Mouse (Mus musculus): ENCODE data around the gene Osr1. TPM values are rescaled to one million over a fixed set of nuclear protein-coding genes. Genes with fewer than 3 reads are reported as not detected.

Osr1 gene
- total RNA-seq, 2 experiments from 2014 or later: not detected

GRCm38 (mm10) chr12:9584366-9585084 lies 14.6 kb downstream of the Osr1 start:
- ATAC-seq (replicated peaks; ENCODE audit: low FRiP score, low TSS enrichment, poor library complexity, severe bottlenecking): no peak

- ATAC-seq (replicated peaks; ENCODE audit: low FRiP score, low TSS enrichment, poor library complexity, severe bottlenecking): no peak
Observed at GRCm38 (mm10) chr12:9585085-9585453, 15.2 kb downstream of the Osr1 start.

- no peak for ATAC-seq (replicated peaks; ENCODE audit: low FRiP score, low TSS enrichment, poor library complexity, severe bottlenecking)
Observed at GRCm38 (mm10) chr12:9587732-9588131, 17.8 kb downstream of the Osr1 start.

DNA sequence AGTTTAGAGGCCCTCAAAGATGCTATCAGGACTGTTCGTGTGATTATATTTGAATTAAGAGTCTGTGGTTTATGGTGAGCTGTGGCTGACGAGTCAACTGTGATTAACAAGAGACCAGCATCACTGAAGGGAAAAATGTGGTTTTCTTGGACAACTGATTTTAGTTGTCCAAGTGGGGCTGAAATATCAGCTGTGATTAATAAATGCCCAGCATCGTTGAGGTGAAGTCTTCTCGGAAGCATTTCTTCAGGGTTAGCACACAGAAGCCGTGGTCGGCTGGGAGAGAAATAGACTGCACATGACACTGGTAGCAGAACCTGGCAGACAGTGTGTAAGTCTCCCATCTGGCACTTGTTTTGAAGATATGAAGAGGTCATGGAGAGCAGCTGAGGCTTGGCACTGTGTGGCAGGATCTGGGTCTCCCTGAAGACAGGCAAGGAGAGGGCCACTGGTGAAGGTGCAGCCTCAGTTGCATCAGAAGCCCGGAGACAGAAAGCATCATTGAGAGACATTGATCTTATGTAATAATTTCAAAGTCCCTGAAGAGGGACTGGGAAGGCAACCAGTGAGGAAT lies 19.7 kb downstream of the Osr1 start:
- no peak for ATAC-seq (replicated peaks; ENCODE audit: low FRiP score, low TSS enrichment, poor library complexity, severe bottlenecking)

DNA sequence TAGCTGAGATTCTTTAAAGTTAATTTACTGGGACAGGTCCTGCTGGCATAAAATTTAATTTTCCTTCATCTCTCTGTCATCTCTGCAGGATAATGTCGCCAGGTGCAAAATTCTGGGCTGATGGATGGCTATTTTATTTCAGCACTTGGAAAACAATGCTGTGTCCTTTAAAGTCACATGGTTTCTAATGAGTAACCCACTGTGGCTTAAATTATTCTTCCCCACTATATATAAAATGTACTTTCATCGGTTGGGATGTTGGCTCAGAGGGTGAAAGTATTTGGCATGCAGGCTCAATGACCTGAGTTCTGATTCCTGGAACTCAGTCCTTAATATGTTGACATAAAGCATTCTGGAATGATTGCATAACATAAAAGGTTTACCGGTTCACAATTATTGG lies 21.2 kb downstream of the Osr1 start:
- no peak for ATAC-seq (replicated peaks; ENCODE audit: low FRiP score, low TSS enrichment, poor library complexity, severe bottlenecking)

DNA sequence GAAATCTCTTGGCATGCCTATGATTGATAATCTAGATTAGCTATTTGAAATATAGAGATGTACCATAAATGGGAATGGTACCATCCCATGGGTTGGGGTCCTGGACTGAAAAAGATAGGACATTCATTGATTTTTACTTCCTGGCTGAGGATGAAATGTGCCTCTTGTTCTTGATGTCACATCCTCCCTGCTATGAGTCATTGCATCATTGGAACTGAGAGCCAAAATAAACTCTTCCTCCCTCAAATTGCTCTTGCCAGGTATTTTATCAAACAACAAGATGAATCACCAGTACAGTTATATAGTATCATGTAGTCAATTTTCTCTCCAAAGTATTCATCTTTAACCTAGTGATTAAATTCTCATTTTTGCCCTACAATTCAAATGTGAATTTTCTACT lies 28.3 kb downstream of the Osr1 start:
- ATAC-seq (replicated peaks; ENCODE audit: low FRiP score, low TSS enrichment, poor library complexity, severe bottlenecking): no peak

All from megakaryocyte-erythroid progenitor cell, adult 5-6 weeks (primary cell).